Mouse (Mus musculus): ENCODE measurements around the gene Arel1.

Arel1 gene

GRCm38 (mm10) chr12:84970428-84971096 lies at the start of gene Arel1, which contains the start of gene Fcf1:
Arel1 (minus strand) TSS chr12:84970900.
Fcf1 (plus strand) TSS chr12:84970897.
- peak; percentile 84 for DNase-seq (ENCODE audit: inconsistent ontology term)

- no peak for DNase-seq (ENCODE audit: inconsistent ontology term)
Observed at GRCm38 (mm10) chr12:85012185-85012584, 41.5 kb upstream of the Arel1 start.

GRCm38 (mm10) chr12:85010541-85010940 lies 39.8 kb upstream of the Arel1 start:
- DNase-seq (ENCODE audit: inconsistent ontology term) = no peak

GRCm38 (mm10) chr12:85009776-85010175 lies 39.1 kb upstream of the Arel1 start:
- peak; percentile 27 for DNase-seq (ENCODE audit: inconsistent ontology term)

GRCm38 (mm10) chr12:85007021-85007420 lies 36.3 kb upstream of the Arel1 start:
- no peak for DNase-seq (ENCODE audit: inconsistent ontology term)

GRCm38 (mm10) chr12:85006206-85006605 lies 35.5 kb upstream of the Arel1 start:
- DNase-seq (ENCODE audit: inconsistent ontology term) = no peak

- no peak for DNase-seq (ENCODE audit: inconsistent ontology term)
Observed at GRCm38 (mm10) chr12:84999053-84999452, 28.4 kb upstream of the Arel1 start.

- peak; percentile 15 for DNase-seq (ENCODE audit: inconsistent ontology term)
Observed at GRCm38 (mm10) chr12:84996501-84997398, 26.1 kb upstream of the Arel1 start.

- peak; percentile 96 for DNase-seq (ENCODE audit: inconsistent ontology term)
Observed at GRCm38 (mm10) chr12:84996083-84996496, 25.4 kb upstream of the Arel1 start, which contains the start of gene Ylpm1. Ylpm1 (plus strand) TSS chr12:84996321.

- no peak for DNase-seq (ENCODE audit: inconsistent ontology term)
Observed at GRCm38 (mm10) chr12:84995112-84995761, 24.5 kb upstream of the Arel1 start.

GRCm38 (mm10) chr12:84989456-84989855 lies 18.8 kb upstream of the Arel1 start:
- no peak for DNase-seq (ENCODE audit: inconsistent ontology term)

GRCm38 (mm10) chr12:84979264-84979862 lies 8.7 kb upstream of the Arel1 start:
- DNase-seq (ENCODE audit: inconsistent ontology term) = no peak

- peak; percentile 33 for DNase-seq (ENCODE audit: inconsistent ontology term)
Observed at GRCm38 (mm10) chr12:84969656-84970427, 858 bp downstream of the Arel1 start.

GRCm38 (mm10) chr12:84968831-84969655 lies 1.7 kb downstream of the Arel1 start:
- no peak for DNase-seq (ENCODE audit: inconsistent ontology term)

GRCm38 (mm10) chr12:84962606-84963005 lies 8.1 kb downstream of the Arel1 start:
- DNase-seq (ENCODE audit: inconsistent ontology term) = no peak

- no peak for DNase-seq (ENCODE audit: inconsistent ontology term)
Observed at GRCm38 (mm10) chr12:84958794-84959356, 11.8 kb downstream of the Arel1 start.

- DNase-seq (ENCODE audit: inconsistent ontology term) = peak; percentile 60
Observed at GRCm38 (mm10) chr12:84956317-84956716, 14.4 kb downstream of the Arel1 start.

- peak; percentile 62 for DNase-seq (ENCODE audit: inconsistent ontology term)
Observed at GRCm38 (mm10) chr12:84952351-84952750, 18.3 kb downstream of the Arel1 start.

- peak; percentile 53 for DNase-seq (ENCODE audit: inconsistent ontology term)
Observed at GRCm38 (mm10) chr12:84951531-84951930, 19.2 kb downstream of the Arel1 start.

GRCm38 (mm10) chr12:84950763-84951162 lies 19.9 kb downstream of the Arel1 start:
- no peak for DNase-seq (ENCODE audit: inconsistent ontology term)

Measured in Muller cell, postnatal 12 days (primary cell).